Mouse (Mus musculus): Measurements from ENCODE around the gene Preb. TPM values are rescaled to one million over a fixed set of nuclear protein-coding genes. Genes with fewer than 3 reads are reported as not detected.

The Preb gene
- polyA plus RNA-seq, 1 experiment from 2014 or later, result 103 TPM

DNA sequence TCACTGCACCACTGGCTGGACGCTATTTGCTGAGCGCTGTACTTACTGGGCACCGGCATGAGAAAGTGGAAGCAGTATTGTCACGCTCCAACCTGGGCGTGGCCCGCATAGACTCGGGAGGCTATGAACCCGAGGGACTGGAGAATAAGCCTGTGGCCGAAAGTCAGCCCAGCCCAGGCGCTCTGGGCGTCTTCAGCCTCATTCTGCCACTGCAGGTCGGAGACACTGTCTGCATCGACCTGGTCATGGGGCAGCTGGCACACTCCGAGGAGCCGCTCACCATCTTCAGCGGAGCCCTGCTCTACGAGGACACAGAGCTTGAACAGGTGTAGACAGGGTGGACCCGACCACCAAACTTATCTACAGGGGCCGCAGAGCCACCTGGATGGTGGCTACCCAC is 39.5 kb downstream of the Preb start:
- peak overlapping the region; percentile 82 for H3K4me2 ChIP-seq (ENCODE audit: low read length)
- no peaks in the 10 kb centered on the region for H3K9me3 ChIP-seq (replicated peaks; ENCODE audit: low read length)
- H3K36me3 ChIP-seq (ENCODE audit: insufficient read depth, low read length), result peaks cover 21% of the 10 kb centered on the region; the same call in 1 of the 2 replicates
- ATAC-seq (replicated peaks; ENCODE audit: low FRiP score, low read depth) (peak; percentile 5), DNase-seq (ENCODE audit: low spot score) (no peak)
- TF ChIP-seq CTCF (IDR thresholded peaks at IDR 0.05; ENCODE audit: low read depth), result no peak
- H3K4me1 ChIP-seq (replicated peaks; ENCODE audit: insufficient read depth, low read length), result peaks cover 23% of the 10 kb centered on the region
- 62% methylated on average over 19 of the region's 19 CpGs for WGBS
- no peak overlapping the region for H3K4me3 ChIP-seq (replicated peaks; ENCODE audit: low read depth, low read length)
- no peak overlapping the region for H3K9ac ChIP-seq (ENCODE audit: low read depth, low read length)
- 0 out of 2 replicates have a peak overlapping the region, but pooled peaks have one; percentile 13 for H3K27ac ChIP-seq
- no peaks in the 10 kb centered on the region for H3K27me3 ChIP-seq (ENCODE audit: insufficient read depth, low read length)

DNA sequence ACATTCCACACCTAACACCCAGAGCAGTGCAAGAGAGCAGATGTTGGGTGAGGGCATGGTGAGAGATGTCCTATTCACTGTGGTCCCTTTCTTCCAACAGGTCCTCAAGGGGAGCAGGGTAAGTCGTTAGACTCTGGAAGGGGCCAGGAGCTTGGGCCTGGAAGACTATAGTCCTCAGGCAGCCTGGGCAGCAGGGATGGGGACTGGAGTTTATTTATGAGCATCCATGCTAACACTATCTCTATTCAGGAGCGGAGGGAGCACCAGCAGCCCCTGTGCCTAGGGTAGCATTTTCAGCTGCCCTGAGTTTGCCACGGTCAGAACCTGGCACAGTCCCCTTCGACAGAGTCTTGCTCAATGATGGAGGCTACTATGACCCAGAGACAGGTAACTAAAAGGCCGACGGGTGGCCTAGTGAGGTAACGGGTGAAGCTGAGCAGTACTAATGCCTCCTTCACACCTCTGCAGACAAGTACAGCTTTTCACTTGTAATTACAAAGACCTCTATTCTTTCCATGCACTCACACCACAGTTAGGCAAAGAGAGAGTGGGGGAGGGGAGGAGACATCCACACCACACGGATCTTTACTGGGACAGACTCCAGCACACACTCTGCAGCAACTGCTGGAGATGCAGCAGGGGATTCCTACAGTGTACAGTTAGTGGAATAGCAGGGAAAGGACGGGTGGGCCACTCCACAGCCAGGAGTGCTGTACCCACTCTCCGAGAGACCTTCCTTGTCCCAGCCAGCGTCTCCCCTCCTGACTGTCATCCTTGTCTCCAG is 40.1 kb downstream of the Preb start:
- ATAC-seq (replicated peaks; ENCODE audit: low FRiP score, low read depth), result no peak
- no peaks in the 10 kb centered on the region for H3K27me3 ChIP-seq (ENCODE audit: insufficient read depth, low read length)
- H3K4me3 ChIP-seq (replicated peaks; ENCODE audit: low read depth, low read length), result no peak overlapping the region
- H3K9ac ChIP-seq (ENCODE audit: low read depth, low read length), result no peak overlapping the region
- H3K4me1 ChIP-seq (replicated peaks; ENCODE audit: insufficient read depth, low read length), result peaks cover 23% of the 10 kb centered on the region
- DNase-seq (ENCODE audit: low spot score), result no peak
- 71% methylated on average over 11 of the region's 11 CpGs for WGBS
- TF ChIP-seq CTCF (IDR thresholded peaks at IDR 0.05; ENCODE audit: low read depth), result no peak
- H3K36me3 ChIP-seq (ENCODE audit: insufficient read depth, low read length), result peaks cover 21% of the 10 kb centered on the region; the same call in 1 of the 2 replicates
- H3K4me2 ChIP-seq (ENCODE audit: low read length), result no peak overlapping the region
- no peaks in the 10 kb centered on the region for H3K9me3 ChIP-seq (replicated peaks; ENCODE audit: low read length)
- H3K27ac ChIP-seq, result no peak overlapping the region

DNA sequence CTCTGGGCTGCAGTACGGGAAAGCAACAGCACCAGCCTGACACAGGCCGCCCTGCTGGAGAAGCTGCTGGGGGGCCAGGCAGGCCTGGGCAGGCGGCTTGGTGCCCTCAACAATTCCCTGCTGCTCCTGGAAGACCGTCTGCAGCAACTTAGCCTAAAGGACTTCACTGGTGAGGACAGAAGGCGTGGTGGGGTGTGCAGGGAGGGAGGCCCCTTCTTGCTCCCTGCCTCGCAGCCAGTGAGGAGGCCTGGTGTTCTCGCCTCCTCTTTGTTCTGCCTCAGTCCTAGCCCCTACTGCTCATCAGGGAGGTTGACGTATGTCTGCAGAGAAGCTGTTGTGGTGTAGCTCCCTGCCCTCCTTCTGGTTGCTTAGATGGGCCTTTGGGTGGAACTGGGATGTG is 41.5 kb downstream of the Preb start:
- Histone ChIP-seq H3K27me3 (ENCODE audit: insufficient read depth, low read length) (no peaks in the 10 kb centered on the region), H3K4me1 (replicated peaks; ENCODE audit: insufficient read depth, low read length) (peaks cover 23% of the 10 kb centered on the region)

DNA sequence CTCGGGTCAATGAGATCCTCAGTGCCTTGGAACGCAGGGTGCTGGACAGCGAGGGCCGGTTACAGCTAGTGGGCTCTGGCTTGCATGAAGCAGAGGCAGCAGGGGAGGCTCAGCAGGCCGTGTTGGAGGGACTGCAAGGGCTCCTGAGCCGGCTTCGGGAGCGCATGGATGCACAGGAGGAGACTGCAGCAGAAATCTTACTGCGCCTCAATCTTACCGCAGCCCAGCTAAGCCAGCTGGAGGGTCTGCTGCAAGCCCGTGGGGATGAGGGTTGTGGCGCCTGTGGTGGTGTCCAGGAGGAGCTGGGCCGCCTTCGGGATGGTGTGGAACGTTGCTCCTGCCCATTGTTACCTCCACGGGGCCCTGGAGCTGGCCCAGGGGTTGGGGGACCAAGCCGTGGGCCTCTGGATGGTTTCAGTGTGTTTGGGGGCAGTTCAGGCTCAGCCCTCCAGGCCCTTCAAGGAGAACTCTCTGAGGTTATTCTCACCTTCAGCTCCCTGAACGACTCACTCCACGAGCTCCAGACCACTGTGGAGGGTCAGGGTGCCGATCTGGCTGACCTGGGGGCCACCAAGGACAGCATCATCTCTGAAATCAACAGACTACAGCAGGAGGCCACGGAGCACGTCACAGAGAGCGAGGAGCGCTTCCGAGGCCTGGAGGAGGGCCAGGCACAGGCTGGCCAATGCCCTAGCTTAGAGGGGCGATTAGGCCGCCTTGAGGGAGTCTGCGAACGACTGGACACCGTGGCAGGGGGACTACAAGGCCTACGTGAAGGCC is 42.1 kb downstream of the Preb start:
- H3K9ac ChIP-seq (ENCODE audit: low read depth, low read length), result no peak overlapping the region
- no peaks in the 10 kb centered on the region for H3K27me3 ChIP-seq (ENCODE audit: insufficient read depth, low read length)
- no peak for ATAC-seq (replicated peaks; ENCODE audit: low FRiP score, low read depth)
- peaks cover 21% of the 10 kb centered on the region; the same call in 1 of the 2 replicates for H3K36me3 ChIP-seq (ENCODE audit: insufficient read depth, low read length)
- 79% methylated on average over 31 of the region's 31 CpGs for WGBS
- no peaks in the 10 kb centered on the region for H3K9me3 ChIP-seq (replicated peaks; ENCODE audit: low read length)
- H3K4me2 ChIP-seq (ENCODE audit: low read length), result no peak overlapping the region
- TF ChIP-seq CTCF (IDR thresholded peaks at IDR 0.05; ENCODE audit: low read depth), result no peak
- H3K4me1 ChIP-seq (replicated peaks; ENCODE audit: insufficient read depth, low read length), result peaks cover 23% of the 10 kb centered on the region
- peak overlapping the region; percentile 20; the same call in 1 of the 2 replicates for H3K27ac ChIP-seq
- no peak overlapping the region for H3K4me3 ChIP-seq (replicated peaks; ENCODE audit: low read depth, low read length)
- DNase-seq (ENCODE audit: low spot score), result no peak

More for the DNA sequence above, 41.5 kb downstream of the Preb start:
- H3K27ac ChIP-seq, result peak overlapping the region; percentile 20; the same call in 1 of the 2 replicates
- no peak overlapping the region for H3K4me2 ChIP-seq (ENCODE audit: low read length)
- ATAC-seq (replicated peaks; ENCODE audit: low FRiP score, low read depth), result no peak
- TF ChIP-seq CTCF (IDR thresholded peaks at IDR 0.05; ENCODE audit: low read depth), result no peak
- no peak overlapping the region for H3K4me3 ChIP-seq (replicated peaks; ENCODE audit: low read depth, low read length)
- no peak for DNase-seq (ENCODE audit: low spot score)
- WGBS, result 84% methylated on average over 8 of the region's 8 CpGs
- no peak overlapping the region for H3K9ac ChIP-seq (ENCODE audit: low read depth, low read length)
- H3K9me3 ChIP-seq (replicated peaks; ENCODE audit: low read length), result no peaks in the 10 kb centered on the region
- H3K36me3 ChIP-seq (ENCODE audit: insufficient read depth, low read length), result peaks cover 21% of the 10 kb centered on the region; the same call in 1 of the 2 replicates

DNA sequence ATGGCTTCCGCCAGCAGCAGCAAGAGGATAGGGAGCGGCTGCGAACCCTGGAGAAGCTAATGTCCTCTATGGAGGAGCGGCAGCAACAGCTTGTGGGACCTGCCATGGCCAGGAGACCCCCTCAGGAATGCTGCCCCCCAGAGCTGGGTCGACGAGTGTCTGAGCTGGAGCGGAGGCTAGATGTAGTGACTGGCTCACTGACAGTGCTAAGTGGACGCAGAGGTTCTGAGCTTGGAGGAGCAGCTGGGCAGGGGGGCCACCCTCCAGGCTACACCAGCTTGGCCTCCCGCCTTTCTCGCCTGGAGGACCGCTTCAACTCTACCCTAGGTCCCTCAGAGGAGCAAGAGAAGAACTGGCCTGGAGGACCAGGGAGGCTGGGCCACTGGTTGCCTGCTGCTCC is 42.8 kb downstream of the Preb start:
- no peak overlapping the region for H3K4me2 ChIP-seq (ENCODE audit: low read length)
- no peak overlapping the region for H3K9ac ChIP-seq (ENCODE audit: low read depth, low read length)
- no peak for TF ChIP-seq CTCF (IDR thresholded peaks at IDR 0.05; ENCODE audit: low read depth)
- ATAC-seq (replicated peaks; ENCODE audit: low FRiP score, low read depth) (no peak), DNase-seq (ENCODE audit: low spot score) (no peak)
- no peaks in the 10 kb centered on the region for H3K27me3 ChIP-seq (ENCODE audit: insufficient read depth, low read length)
- peaks cover 21% of the 10 kb centered on the region; the same call in 1 of the 2 replicates for H3K36me3 ChIP-seq (ENCODE audit: insufficient read depth, low read length)
- 88% methylated on average over 11 of the region's 11 CpGs for WGBS
- peaks cover 27% of the 10 kb centered on the region for H3K4me1 ChIP-seq (replicated peaks; ENCODE audit: insufficient read depth, low read length)
- no peak overlapping the region for H3K4me3 ChIP-seq (replicated peaks; ENCODE audit: low read depth, low read length)
- no peaks in the 10 kb centered on the region for H3K9me3 ChIP-seq (replicated peaks; ENCODE audit: low read length)
- H3K27ac ChIP-seq, result peak overlapping the region; percentile 50; the same call in 1 of the 2 replicates

DNA sequence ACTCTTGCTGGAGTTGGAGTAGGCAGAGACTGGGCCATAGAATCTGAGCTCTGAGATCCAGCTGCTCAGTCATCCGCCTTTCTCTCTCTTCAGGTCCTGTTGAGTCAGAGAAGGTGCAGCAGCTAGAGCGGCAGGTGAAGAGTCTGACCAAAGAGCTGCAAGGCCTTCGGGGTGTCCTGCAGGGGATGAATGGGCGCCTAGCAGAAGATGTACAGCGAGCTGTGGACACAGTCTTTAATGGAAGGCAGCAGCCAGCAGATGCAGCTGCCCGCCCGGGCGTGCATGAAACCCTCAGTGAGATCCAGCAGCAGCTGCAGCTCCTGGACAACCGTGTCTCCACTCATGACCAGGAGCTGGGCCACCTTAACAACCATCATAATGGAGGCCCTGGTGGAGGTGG is 43.3 kb downstream of the Preb start:
- DNase-seq (ENCODE audit: low spot score), result no peak
- Histone ChIP-seq H3K27ac (peak overlapping the region; percentile 50), H3K4me3 (replicated peaks; ENCODE audit: low read depth, low read length) (no peak overlapping the region), H3K27me3 (ENCODE audit: insufficient read depth, low read length) (no peaks in the 10 kb centered on the region), H3K4me2 (ENCODE audit: low read length) (no peak overlapping the region), H3K9ac (ENCODE audit: low read depth, low read length) (no peak overlapping the region), H3K4me1 (replicated peaks; ENCODE audit: insufficient read depth, low read length) (peaks cover 27% of the 10 kb centered on the region), H3K9me3 (replicated peaks; ENCODE audit: low read length) (no peaks in the 10 kb centered on the region), H3K36me3 (ENCODE audit: insufficient read depth, low read length) (peaks cover 21% of the 10 kb centered on the region; the same call in 1 of the 2 replicates)
- 91% methylated on average over 9 of the region's 9 CpGs for WGBS
- no peak for TF ChIP-seq CTCF (IDR thresholded peaks at IDR 0.05; ENCODE audit: low read depth)
- no peak for ATAC-seq (replicated peaks; ENCODE audit: low FRiP score, low read depth)
